Mouse (Mus musculus) forebrain, postnatal 0 days (tissue): Measurements from ENCODE around the gene Rin1. TPM values are rescaled to one million over a fixed set of nuclear protein-coding genes. Genes with fewer than 3 reads are reported as not detected.

Source experiments
- ATAC-seq: fragments of 200-750 bp; cut with Nextera tagmentation; 2 replicates; pipeline ENCODE4 v1.8.0; 2017; ENCODE audit warnings: mild to moderate bottlenecking, moderate library complexity
- DNase-seq: peaks from one replicate; pipeline ENCODE4 v3.0.0-alpha.2; 2015
- H3K27ac ChIP-seq: fragments of 300-500 bp; sonication (generic); 2 replicates; pipeline ENCODE4 v1.5.1; 2014; ENCODE audit warnings: low read depth, mild to moderate bottlenecking, antibody characterized with exemption, low read length, moderate library complexity, mixed read lengths
- H3K27me3 ChIP-seq: fragments of 300-500 bp; sonication (generic); 2 replicates; pipeline ENCODE4 v1.6.1; 2014; ENCODE audit warnings: mild to moderate bottlenecking, low read length, mixed read lengths; ENCODE audit not compliant: insufficient read depth
- H3K36me3 ChIP-seq: fragments of 300-500 bp; sonication (generic); 2 replicates; pipeline ENCODE4 v1.6.1; 2014; ENCODE audit warnings: mild to moderate bottlenecking, moderate library complexity; ENCODE audit not compliant: insufficient read depth
- H3K4me1 ChIP-seq: fragments of 300-500 bp; sonication (generic); 2 replicates; pipeline ENCODE4 v1.6.1; 2014; ENCODE audit warnings: antibody characterized with exemption; ENCODE audit not compliant: insufficient read depth
- H3K4me2 ChIP-seq: fragments of 300-500 bp; sonication (generic); 2 replicates; pipeline ENCODE4 v1.6.1; 2014; ENCODE audit warnings: low read depth, mild to moderate bottlenecking, moderate library complexity
- H3K4me3 ChIP-seq: fragments of 300-500 bp; sonication (generic); 2 replicates; pipeline ENCODE4 v1.5.1; 2014; ENCODE audit warnings: low read depth, low read length, mixed read lengths
- H3K9ac ChIP-seq: fragments of 300-500 bp; sonication (generic); 2 replicates; pipeline ENCODE4 v1.6.1; 2014; ENCODE audit warnings: mild to moderate bottlenecking
- H3K9me3 ChIP-seq: fragments of 300-500 bp; sonication (generic); 2 replicates; pipeline ENCODE4 v1.6.1; 2016; ENCODE audit warnings: low read length
- CTCF ChIP-seq: sonication (generic); IDR thresholded peaks from 2 replicates; pipeline ENCODE4 v1.5.1; 2016; ENCODE audit warnings: antibody characterized with exemption, control low read depth, low read depth
- WGBS: fragments of 180-500 bp; shearing (Covaris S2); extraction: QIAGEN DNeasy Blood & Tissue Kit; methylation state at CpG from one replicate; pipeline ENCODE4 v1.1.7; 2014; 5-methylcytosine and 5-hydroxymethylcytosine counted together
- polyA plus RNA-seq: library from polyadenylated mRNA; unstranded; fragments of >200 nt; fragmentation: Nextera tagmentation; extraction: Ambion mirVana; gene quantifications from 2 replicates; pipeline ENCODE4 v1.2.1, GENCODE M21; 2015
- total RNA-seq: library from RNA; depleted of rRNA; stranded (reverse); fragments of >200 nt; gene quantifications from 2 replicates; pipeline ENCODE4 v1.2.3, GENCODE M21; 2014

Gene Rin1
- total and polyA plus RNA-seq, 2 experiments from 2014 or later, result 2.4 to 9.8 TPM

DNA sequence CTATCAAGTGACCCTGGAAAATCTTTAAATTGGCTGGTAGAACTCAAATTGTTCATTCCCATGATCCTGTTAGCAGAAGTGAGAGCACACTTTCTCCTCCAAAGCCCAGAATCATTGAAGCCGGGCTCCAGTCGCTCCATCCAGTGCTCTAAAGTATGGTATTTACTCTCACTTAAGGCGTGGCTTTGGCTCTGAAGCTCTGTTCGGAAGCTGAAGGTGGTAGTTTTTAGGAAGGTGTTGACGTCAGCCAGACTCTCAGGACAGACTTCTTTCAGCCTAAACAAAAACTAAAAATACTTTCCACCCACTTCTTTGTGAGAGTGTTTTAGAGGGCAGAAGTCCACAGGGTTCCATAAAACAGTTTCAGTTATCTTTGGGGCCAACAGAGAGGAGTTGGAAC, 23.2 kb downstream of the Rin1 start:
- no peak for ATAC-seq
- DNase-seq, result no peak
- H3K4me2 ChIP-seq, result no peak overlapping the region
- H3K36me3 ChIP-seq, result no peaks in the 10 kb centered on the region
- H3K4me3 ChIP-seq, result no peak overlapping the region
- no peak overlapping the region for H3K9ac ChIP-seq
- no peaks in the 10 kb centered on the region for H3K9me3 ChIP-seq
- peaks cover 13% of the 10 kb centered on the region; the same call in 1 of the 2 replicates for H3K4me1 ChIP-seq
- no peaks in the 10 kb centered on the region for H3K27me3 ChIP-seq
- H3K27ac ChIP-seq, result no peak overlapping the region
- 46% methylated on average over 5 of the region's 5 CpGs for WGBS
- no peak for TF ChIP-seq CTCF

DNA sequence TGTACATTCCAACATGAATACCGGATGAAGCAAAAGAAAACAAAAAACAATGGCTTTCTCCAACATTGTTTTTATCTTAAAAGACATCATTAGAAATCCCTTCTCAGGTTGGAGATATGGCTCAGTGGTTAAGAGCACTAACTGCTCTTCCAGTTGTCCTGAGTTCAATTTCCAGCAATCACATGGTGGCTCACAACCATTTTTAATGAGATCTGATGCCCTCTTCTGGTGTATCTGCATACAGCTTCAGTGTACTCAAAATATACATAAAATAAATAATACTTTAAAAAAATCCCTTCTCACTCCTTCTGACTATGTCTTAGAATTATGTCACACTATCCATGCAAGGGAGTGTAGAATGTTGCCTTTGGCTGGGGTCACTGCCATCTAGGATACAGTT, 29.0 kb downstream of the Rin1 start:
- no peak; the same call in 1 of the 2 replicates for TF ChIP-seq CTCF
- H3K4me3 ChIP-seq, result no peak overlapping the region
- no peak for DNase-seq
- 0 out of 2 replicates have a peak, but pooled peaks cover 16% of the 10 kb centered on the region for H3K36me3 ChIP-seq
- no peak overlapping the region for H3K4me2 ChIP-seq
- no peak for ATAC-seq
- no peaks in the 10 kb centered on the region for H3K4me1 ChIP-seq
- no peaks in the 10 kb centered on the region for H3K9me3 ChIP-seq
- H3K27me3 ChIP-seq, result peaks cover 12% of the 10 kb centered on the region
- 93% methylated on average over 1 of the region's 1 CpGs for WGBS
- H3K9ac ChIP-seq, result no peak overlapping the region
- H3K27ac ChIP-seq, result no peak overlapping the region

DNA sequence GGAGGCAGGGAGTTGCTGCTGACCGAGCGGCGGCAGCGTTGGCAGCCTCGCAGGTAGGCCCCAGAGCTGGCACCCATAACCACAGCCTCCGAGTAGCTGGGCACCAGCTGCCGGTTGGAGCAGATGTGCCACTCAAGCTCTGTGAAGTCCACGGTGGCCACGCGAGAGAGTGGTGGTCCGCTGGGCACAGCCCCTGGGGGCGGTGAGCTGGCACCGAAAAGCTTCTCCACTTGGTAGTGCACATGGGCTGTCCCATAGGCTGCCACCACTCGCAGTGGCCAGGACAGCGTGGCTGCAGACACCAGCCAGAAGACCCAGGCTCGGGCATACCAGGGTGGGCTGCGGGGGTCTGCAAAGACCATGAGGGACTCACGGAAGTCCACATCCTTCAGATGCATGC, 31.7 kb downstream of the Rin1 start:
- H3K27ac ChIP-seq, result no peak overlapping the region
- no peak overlapping the region for H3K4me2 ChIP-seq
- no peak overlapping the region for H3K4me3 ChIP-seq
- 0 out of 2 replicates have a peak, but pooled peaks cover 16% of the 10 kb centered on the region for H3K36me3 ChIP-seq
- 75% methylated on average over 14 of the region's 18 CpGs for WGBS
- H3K4me1 ChIP-seq, result 0 out of 2 replicates have a peak, but pooled peaks cover 4% of the 10 kb centered on the region
- H3K27me3 ChIP-seq, result peaks cover 22% of the 10 kb centered on the region
- no peak for DNase-seq
- H3K9ac ChIP-seq, result no peak overlapping the region
- H3K9me3 ChIP-seq, result no peaks in the 10 kb centered on the region
- no peak for ATAC-seq
- no peak for TF ChIP-seq CTCF

DNA sequence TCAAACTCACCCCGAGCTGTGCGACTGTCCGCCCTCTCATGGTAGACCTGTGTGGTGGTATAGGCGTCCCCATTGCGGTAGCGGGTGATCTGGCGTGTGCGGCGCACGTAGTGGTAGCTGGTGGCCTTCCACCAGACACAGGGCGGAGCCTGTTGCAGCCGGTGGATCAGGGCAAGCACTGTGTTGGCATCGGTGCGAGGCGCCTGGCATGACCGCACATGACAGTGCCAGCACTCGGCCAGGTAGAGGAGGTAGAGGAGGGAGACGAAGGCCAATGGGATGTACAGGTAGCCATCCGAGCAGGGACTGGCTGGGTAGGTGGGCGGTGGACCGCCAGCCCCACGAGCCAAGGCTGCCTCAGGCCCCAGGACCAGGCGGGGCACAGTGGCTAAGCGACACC, 32.3 kb downstream of the Rin1 start:
- ATAC-seq, result no peak
- 77% methylated on average over 24 of the region's 24 CpGs for WGBS

DNA sequence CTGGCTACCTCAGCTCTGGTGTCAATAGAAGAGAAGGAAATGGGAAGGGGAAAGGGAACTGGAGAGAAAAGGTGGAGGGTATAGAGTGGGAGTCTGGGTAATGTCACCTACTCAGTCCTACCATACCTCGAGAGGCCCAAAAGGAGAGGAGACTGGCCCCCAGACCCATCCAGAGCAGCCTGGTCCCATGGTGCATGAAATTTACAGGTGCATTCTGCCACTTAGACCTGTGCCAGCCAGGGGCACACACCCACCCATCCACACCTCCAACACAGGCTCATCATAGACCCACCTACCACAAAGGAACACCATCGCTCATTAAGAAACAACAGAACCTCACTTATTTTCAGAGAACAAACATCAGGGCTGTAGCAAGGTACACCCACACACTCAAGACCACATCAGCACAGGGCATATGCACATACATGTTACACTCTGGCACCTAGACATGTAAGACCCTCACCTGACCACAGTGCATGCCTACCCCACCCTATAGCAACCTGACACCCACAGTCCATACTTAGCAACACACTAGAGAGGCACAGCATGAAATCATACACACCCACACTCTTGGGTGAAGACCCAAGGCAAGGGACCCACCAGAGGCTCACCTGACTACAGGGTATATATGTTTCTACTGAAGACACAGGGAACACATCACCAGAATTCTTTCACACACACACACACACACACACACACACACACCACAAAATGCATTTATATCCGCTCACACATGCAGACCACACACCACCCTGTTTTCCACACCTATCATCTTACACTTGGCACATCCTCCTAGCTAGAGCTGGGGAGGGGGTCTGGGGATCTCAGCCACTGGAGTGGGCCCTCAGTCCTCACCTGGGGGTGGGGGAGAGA, 33.9 kb downstream of the Rin1 start:
- Histone ChIP-seq H3K4me1 (peaks cover 8% of the 10 kb centered on the region), H3K4me3 (peak overlapping the region; percentile 72), H3K27me3 (peaks cover 22% of the 10 kb centered on the region), H3K9me3 (no peaks in the 10 kb centered on the region), H3K9ac (peak overlapping the region; percentile 83), H3K36me3 (0 out of 2 replicates have a peak, but pooled peaks cover 16% of the 10 kb centered on the region), H3K4me2 (peak overlapping the region; percentile 87), H3K27ac (peak overlapping the region; percentile 62; the same call in 1 of the 2 replicates)
- DNase-seq (no peak), ATAC-seq (no peak)
- no peak for TF ChIP-seq CTCF
- 66% methylated on average over 3 of the region's 3 CpGs for WGBS

More for the DNA sequence above, 32.3 kb downstream of the Rin1 start:
- H3K27me3 ChIP-seq, result peaks cover 22% of the 10 kb centered on the region
- no peak for TF ChIP-seq CTCF
- no peak overlapping the region for H3K27ac ChIP-seq
- no peak for DNase-seq
- H3K4me3 ChIP-seq, result no peak overlapping the region
- H3K4me2 ChIP-seq, result no peak overlapping the region
- H3K4me1 ChIP-seq, result 0 out of 2 replicates have a peak, but pooled peaks cover 4% of the 10 kb centered on the region
- no peak overlapping the region for H3K9ac ChIP-seq
- H3K9me3 ChIP-seq, result no peaks in the 10 kb centered on the region
- H3K36me3 ChIP-seq, result 0 out of 2 replicates have a peak, but pooled peaks cover 16% of the 10 kb centered on the region

DNA sequence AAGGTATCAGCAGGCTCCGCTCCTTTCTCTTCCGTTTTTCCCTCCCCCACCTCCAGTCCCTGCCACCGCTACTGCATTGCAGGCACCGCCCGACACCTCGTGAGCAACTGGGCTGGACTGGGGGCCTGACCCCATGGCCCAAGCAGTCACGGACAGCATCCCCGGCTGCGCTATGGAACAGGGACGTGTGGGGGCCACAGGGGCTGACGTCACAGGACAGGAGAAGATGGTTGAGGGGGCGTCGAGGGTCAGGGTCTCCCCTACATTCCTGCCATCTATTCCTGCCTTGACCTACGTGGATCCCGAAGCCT, 34.5 kb downstream of the Rin1 start:
- H3K27me3 ChIP-seq, result peaks cover 22% of the 10 kb centered on the region
- peak; percentile 37 for DNase-seq
- no peak for TF ChIP-seq CTCF
- peak overlapping the region; percentile 83 for H3K9ac ChIP-seq
- H3K27ac ChIP-seq, result peak overlapping the region; percentile 62
- ATAC-seq, result no peak
- no peaks in the 10 kb centered on the region for H3K9me3 ChIP-seq
- peak overlapping the region; percentile 87 for H3K4me2 ChIP-seq
- 0 out of 2 replicates have a peak, but pooled peaks cover 19% of the 10 kb centered on the region for H3K36me3 ChIP-seq
- peaks cover 10% of the 10 kb centered on the region for H3K4me1 ChIP-seq
- peak overlapping the region; percentile 72 for H3K4me3 ChIP-seq
- WGBS, result 5% methylated on average over 15 of the region's 15 CpGs
